Mouse (Mus musculus) A20 (cell line): ENCODE results near the gene Pear1.

Experiments
- DNase-seq: peaks from one replicate; pipeline ENCODE4 v3.0.0-alpha.2; 2011; ENCODE audit warnings: low read depth, low spot score

Gene Pear1

GRCm38 (mm10) chr3:87809322-87809962 is 14.7 kb downstream of the Pear1 start:
- no peak for DNase-seq

- peak; percentile 85 for DNase-seq
These were observed 19.9 kb downstream of the Pear1 start for GRCm38 (mm10) chr3:87804038-87804677.

GRCm38 (mm10) chr3:87801681-87802080 is 22.4 kb downstream of the Pear1 start:
- no peak for DNase-seq

GRCm38 (mm10) chr3:87796736-87797334 is 27.3 kb downstream of the Pear1 start, which contains the start of gene Insrr:
TSS of gene Insrr (plus strand) at chr3:87796951.
- DNase-seq: no peak

GRCm38 (mm10) chr3:87795336-87796277 is 28.5 kb downstream of the Pear1 start:
- peak; percentile 59 for DNase-seq

- DNase-seq: no peak
These were observed 29.2 kb downstream of the Pear1 start, which contains the start of gene Ntrk1 for GRCm38 (mm10) chr3:87794922-87795325. TSS of gene Ntrk1 (minus strand) at chr3:87795162.

GRCm38 (mm10) chr3:87789768-87790167 is 34.3 kb downstream of the Pear1 start:
- no peak for DNase-seq

GRCm38 (mm10) chr3:87789248-87789647 is 34.9 kb downstream of the Pear1 start:
- DNase-seq: no peak

GRCm38 (mm10) chr3:87785626-87786214 is 38.4 kb downstream of the Pear1 start:
- no peak for DNase-seq

GRCm38 (mm10) chr3:87785156-87785555 is 39.0 kb downstream of the Pear1 start:
- DNase-seq: no peak

- peak; percentile 69 for DNase-seq
These were observed 40.7 kb downstream of the Pear1 start for GRCm38 (mm10) chr3:87783282-87784023.

GRCm38 (mm10) chr3:87779086-87779485 is 45.0 kb downstream of the Pear1 start:
- DNase-seq: no peak

GRCm38 (mm10) chr3:87778283-87778682 is 45.8 kb downstream of the Pear1 start:
- no peak for DNase-seq

- DNase-seq: no peak
These were observed 53.0 kb downstream of the Pear1 start for GRCm38 (mm10) chr3:87771088-87771487.

GRCm38 (mm10) chr3:87770280-87770679 is 53.8 kb downstream of the Pear1 start:
- DNase-seq: peak; percentile 72

GRCm38 (mm10) chr3:87769506-87769905 is 54.6 kb downstream of the Pear1 start:
- DNase-seq: no peak

GRCm38 (mm10) chr3:87768844-87769243 is 55.3 kb downstream of the Pear1 start:
- peak; percentile 78 for DNase-seq

GRCm38 (mm10) chr3:87768431-87768830 is 55.7 kb downstream of the Pear1 start:
- DNase-seq: no peak

GRCm38 (mm10) chr3:87767764-87768163 is 56.3 kb downstream of the Pear1 start:
- DNase-seq: no peak

GRCm38 (mm10) chr3:87766284-87766667 is 57.8 kb downstream of the Pear1 start:
- DNase-seq: no peak
